Mouse (Mus musculus) neural tube, embryonic 15.5 days (tissue): Measurements from ENCODE around the gene Lama2. TPM values are rescaled to one million over a fixed set of nuclear protein-coding genes. Genes with fewer than 3 reads are reported as not detected.

Experiments
- ATAC-seq: fragments of 200-750 bp; cut with Nextera tagmentation; 2 replicates; pipeline ENCODE4 v1.8.0; 2017; ENCODE audit warnings: mild to moderate bottlenecking, moderate TSS enrichment, moderate library complexity; ENCODE audit not compliant: low FRiP score
- H3K27ac ChIP-seq: fragments of 300-500 bp; sonication (generic); replicated peaks from 2 replicates; pipeline ENCODE4 v1.5.1; 2015; ENCODE audit warnings: mild to moderate bottlenecking, inconsistent platforms
- H3K27me3 ChIP-seq: fragments of 300-500 bp; sonication (generic); replicated peaks from 2 replicates; pipeline ENCODE4 v1.6.1; 2015; ENCODE audit warnings: inconsistent platforms
- H3K36me3 ChIP-seq: fragments of 300-500 bp; sonication (generic); 2 replicates; pipeline ENCODE4 v1.6.1; 2015; ENCODE audit warnings: inconsistent platforms
- H3K4me1 ChIP-seq: fragments of 300-500 bp; sonication (generic); 2 replicates; pipeline ENCODE4 v1.6.1; 2015; ENCODE audit warnings: inconsistent platforms
- H3K4me2 ChIP-seq: fragments of 300-500 bp; sonication (generic); 2 replicates; pipeline ENCODE4 v1.6.1; 2015; ENCODE audit warnings: inconsistent platforms, mild to moderate bottlenecking, moderate library complexity
- H3K4me3 ChIP-seq: fragments of 300-500 bp; sonication (generic); replicated peaks from 2 replicates; pipeline ENCODE4 v1.5.1; 2015; ENCODE audit warnings: mild to moderate bottlenecking, inconsistent platforms
- H3K9ac ChIP-seq: fragments of 300-500 bp; sonication (generic); replicated peaks from 2 replicates; pipeline ENCODE4 v1.6.1; 2015; ENCODE audit warnings: mild to moderate bottlenecking, inconsistent platforms
- H3K9me3 ChIP-seq: fragments of 300-500 bp; sonication (generic); replicated peaks from 2 replicates; pipeline ENCODE4 v1.6.1; 2016; ENCODE audit warnings: inconsistent platforms
- WGBS: fragments of 180-500 bp; shearing (Covaris S2); methylation state at CpG from one replicate; pipeline ENCODE4 v1.1.7; 2015; ENCODE audit warnings: mixed read lengths; 5-methylcytosine and 5-hydroxymethylcytosine counted together
- polyA plus RNA-seq: library from polyadenylated mRNA; unstranded; fragments of >200 nt; fragmentation: Nextera tagmentation; extraction: Ambion mirVana; gene quantifications from 2 replicates; pipeline ENCODE4 v1.2.1, GENCODE M21; 2015

Lama2 gene
- polyA plus RNA-seq, 1 experiment from 2014 or later: 4.5 TPM

DNA sequence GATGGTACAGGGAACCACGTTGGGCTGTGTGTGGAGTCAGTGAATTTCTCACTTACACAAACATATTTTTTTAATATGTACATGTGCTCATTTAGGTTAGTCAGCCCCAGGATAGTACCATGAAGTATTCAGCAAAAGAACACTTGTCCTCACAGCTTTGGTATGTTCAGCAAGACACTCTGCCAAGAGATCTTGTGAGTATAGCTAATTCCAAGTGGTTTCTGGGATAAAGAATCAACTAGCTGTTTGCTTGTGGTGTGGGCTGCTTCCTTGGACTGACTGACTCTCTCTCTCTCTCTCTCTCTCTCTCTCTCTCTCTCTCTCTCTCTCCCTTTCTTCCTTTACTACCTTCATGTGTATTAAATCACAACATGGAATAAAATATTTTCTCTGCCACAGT is 241.3 kb downstream of the Lama2 start:
- Histone ChIP-seq H3K4me3 (no peak overlapping the region), H3K4me2 (no peak overlapping the region), H3K9ac (no peak overlapping the region), H3K27ac (no peak overlapping the region), H3K27me3 (no peaks in the 10 kb centered on the region), H3K4me1 (no peaks in the 10 kb centered on the region), H3K36me3 (no peaks in the 10 kb centered on the region), H3K9me3 (no peaks in the 10 kb centered on the region)
- ATAC-seq: no peak
- WGBS: 50% methylated on average over 1 of the region's 1 CpGs

DNA sequence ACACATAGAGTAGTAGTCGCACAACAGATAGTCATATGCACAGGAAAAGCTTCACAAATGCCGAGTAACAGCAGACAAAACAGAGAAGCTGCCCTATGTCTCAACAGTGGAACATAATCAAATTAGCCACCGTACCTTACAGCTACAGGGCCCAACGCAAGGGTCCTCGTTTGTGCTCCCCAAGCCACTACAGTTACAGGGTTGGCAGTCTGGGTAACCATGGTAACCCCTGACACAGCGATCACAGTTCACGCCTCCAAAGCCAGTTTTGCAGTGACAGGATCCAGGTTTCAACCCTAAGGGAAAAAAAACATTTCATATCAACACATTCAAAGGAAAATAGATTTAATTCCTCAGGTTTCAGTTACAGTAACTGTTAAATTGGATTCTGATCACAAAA is 275.3 kb downstream of the Lama2 start:
- H3K4me2 ChIP-seq: no peak overlapping the region
- ATAC-seq: no peak
- no peaks in the 10 kb centered on the region for H3K36me3 ChIP-seq
- H3K27me3 ChIP-seq: no peaks in the 10 kb centered on the region
- H3K4me3 ChIP-seq: no peak overlapping the region
- 0 out of 2 replicates have a peak, but pooled peaks cover 2% of the 10 kb centered on the region for H3K4me1 ChIP-seq
- no peaks in the 10 kb centered on the region for H3K9me3 ChIP-seq
- no peak overlapping the region for H3K27ac ChIP-seq
- H3K9ac ChIP-seq: no peak overlapping the region
- 37% methylated on average over 7 of the region's 7 CpGs for WGBS

DNA sequence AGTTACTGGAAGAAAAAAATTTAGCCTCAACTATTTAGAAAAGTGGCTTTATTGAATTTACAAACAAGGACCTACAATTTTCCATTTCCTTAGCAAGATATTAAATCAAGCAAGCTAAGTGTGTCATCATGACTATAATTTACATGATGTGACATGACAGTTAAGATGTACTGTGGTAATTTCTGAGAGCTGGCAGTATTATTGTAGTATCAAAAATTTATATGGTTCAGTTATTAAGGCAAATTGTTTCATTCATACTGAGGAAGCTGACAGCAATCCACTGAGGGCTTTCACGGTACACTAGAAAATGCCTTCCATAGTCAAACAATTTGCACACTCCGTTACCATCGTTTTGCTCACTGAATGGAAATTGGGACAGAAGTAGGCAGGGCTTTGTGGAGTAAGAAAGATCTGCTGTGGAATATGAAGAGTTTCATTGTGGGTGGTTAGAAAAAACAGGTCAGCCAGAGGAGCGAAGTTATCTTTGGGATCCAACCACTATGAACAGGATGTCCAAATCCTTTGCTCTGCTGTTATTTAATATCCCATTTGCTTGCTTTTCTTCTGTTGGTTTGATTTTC is 297.1 kb downstream of the Lama2 start:
- H3K4me2 ChIP-seq: no peak overlapping the region
- no peaks in the 10 kb centered on the region for H3K36me3 ChIP-seq
- no peak for ATAC-seq
- H3K4me1 ChIP-seq: no peaks in the 10 kb centered on the region
- H3K9me3 ChIP-seq: no peaks in the 10 kb centered on the region
- no peak overlapping the region for H3K27ac ChIP-seq
- WGBS: 39% methylated on average over 4 of the region's 4 CpGs
- H3K27me3 ChIP-seq: no peaks in the 10 kb centered on the region
- no peak overlapping the region for H3K4me3 ChIP-seq
- no peak overlapping the region for H3K9ac ChIP-seq

DNA sequence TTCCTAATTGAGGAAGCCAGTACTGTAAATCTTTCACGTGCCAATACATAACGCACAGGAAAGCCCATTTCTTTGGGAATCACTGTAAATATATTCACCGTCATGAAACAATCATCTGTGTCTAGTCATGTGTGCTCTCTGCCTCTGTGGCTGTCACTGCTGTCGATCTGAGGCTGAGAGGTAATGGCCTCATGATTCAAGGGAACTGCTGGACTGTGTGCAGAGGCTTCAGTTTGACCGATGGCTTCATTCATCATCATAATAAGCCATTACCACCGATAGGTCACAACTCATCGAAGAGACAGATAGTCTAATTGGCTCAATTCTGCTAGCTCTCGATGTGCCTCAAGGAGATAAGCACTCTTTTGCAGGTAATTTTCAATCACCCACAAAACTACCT is 312.1 kb downstream of the Lama2 start:
- ATAC-seq: 0 out of 2 replicates have a peak, but pooled peaks have one; percentile 41
- no peaks in the 10 kb centered on the region for H3K9me3 ChIP-seq
- WGBS: 67% methylated on average over 8 of the region's 8 CpGs

DNA sequence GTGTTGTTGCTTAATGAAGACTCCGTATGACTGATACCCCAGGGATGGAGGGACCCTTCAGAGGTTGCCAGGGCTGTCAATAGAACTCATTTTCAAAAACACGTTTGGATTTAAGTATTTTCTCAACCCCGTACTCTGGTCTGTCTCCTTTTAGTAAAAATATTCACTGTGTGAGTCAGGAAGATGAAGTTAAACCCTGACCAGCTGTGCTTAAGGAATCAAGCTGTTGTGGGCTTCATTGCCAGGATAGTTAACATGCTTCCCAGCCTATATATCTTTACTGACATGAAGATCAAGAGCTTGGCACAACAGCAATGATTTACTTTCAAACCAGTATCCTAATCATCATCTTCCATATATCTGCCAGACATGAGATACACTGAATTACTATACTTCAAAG is 314.3 kb downstream of the Lama2 start:
- 64% methylated on average over 3 of the region's 3 CpGs for WGBS
- Histone ChIP-seq H3K27me3 (no peaks in the 10 kb centered on the region), H3K9me3 (no peaks in the 10 kb centered on the region), H3K4me1 (no peaks in the 10 kb centered on the region), H3K27ac (no peak overlapping the region), H3K4me3 (no peak overlapping the region), H3K36me3 (no peaks in the 10 kb centered on the region), H3K4me2 (no peak overlapping the region), H3K9ac (no peak overlapping the region)
- ATAC-seq: no peak

More for the DNA sequence above, 312.1 kb downstream of the Lama2 start:
- no peak overlapping the region for H3K9ac ChIP-seq
- H3K4me1 ChIP-seq: no peaks in the 10 kb centered on the region
- no peaks in the 10 kb centered on the region for H3K27me3 ChIP-seq
- no peak overlapping the region for H3K27ac ChIP-seq
- H3K36me3 ChIP-seq: no peaks in the 10 kb centered on the region
- H3K4me2 ChIP-seq: no peak overlapping the region
- H3K4me3 ChIP-seq: no peak overlapping the region

DNA sequence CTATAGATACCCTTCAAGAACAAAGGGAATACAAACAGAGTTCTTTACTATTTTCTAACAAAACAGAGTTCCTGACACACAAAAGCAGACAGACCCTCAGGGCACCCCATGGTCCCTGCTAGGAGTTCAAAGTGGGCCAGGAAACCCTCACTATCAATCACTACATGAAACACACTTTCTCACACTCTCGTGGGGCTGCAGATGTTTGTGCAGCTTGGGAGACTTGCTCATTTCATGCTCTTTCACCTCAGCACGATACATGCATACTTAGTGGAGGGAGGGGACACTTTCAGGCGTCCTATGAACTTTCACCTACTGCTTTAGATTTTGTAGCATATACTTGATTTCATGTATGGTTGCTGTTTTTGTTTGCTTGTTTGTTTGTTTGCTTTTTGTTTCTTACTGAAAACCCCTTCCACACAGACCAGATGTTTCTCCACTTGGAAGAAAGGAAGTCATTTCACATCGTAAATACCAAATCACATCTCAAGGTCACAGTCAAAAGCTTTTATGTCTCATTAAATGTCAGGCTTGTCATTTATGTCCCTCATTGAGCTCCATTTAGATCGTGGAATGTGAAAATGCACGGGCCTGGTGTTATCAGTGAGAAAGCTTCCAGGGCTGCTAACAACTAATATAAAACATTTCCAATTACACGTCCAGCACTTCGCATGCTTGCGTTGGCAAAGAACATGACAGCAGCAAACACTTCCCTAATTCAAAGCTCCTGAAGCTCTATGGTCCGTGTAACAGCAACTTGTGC is 334.3 kb downstream of the Lama2 start:
- no peak; the same call in 1 of the 2 replicates for ATAC-seq
- WGBS: 25% methylated on average over 10 of the region's 10 CpGs
- no peaks in the 10 kb centered on the region for H3K36me3 ChIP-seq

DNA sequence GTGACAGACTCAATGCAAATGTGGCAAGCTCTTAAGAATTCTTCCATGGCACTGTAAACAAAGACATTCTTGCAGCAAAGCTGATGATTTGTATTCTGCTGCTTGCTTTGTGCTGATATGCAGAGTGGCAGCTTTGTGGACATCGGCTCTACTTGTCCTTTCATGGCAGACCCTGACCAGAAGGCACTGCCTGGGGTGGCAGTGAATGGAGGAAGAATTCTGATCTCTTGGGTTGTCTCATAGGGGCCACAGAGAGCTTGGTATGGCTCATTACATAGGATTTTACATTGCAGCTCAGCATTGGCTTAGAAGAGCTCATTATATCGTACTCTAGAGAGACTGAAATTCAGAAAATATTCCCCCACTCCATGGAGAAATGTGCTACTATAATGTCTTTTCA is 352.1 kb downstream of the Lama2 start:
- H3K4me1 ChIP-seq: no peaks in the 10 kb centered on the region
- no peaks in the 10 kb centered on the region for H3K27me3 ChIP-seq
- no peaks in the 10 kb centered on the region for H3K36me3 ChIP-seq
- no peak for ATAC-seq
- H3K4me3 ChIP-seq: no peak overlapping the region
- no peak overlapping the region for H3K4me2 ChIP-seq
- no peak overlapping the region for H3K9ac ChIP-seq
- H3K27ac ChIP-seq: no peak overlapping the region
- 61% methylated on average over 2 of the region's 2 CpGs for WGBS
- H3K9me3 ChIP-seq: no peaks in the 10 kb centered on the region

More for the DNA sequence above, 334.3 kb downstream of the Lama2 start:
- Histone ChIP-seq H3K9ac (no peak overlapping the region), H3K4me3 (no peak overlapping the region), H3K9me3 (no peaks in the 10 kb centered on the region), H3K27me3 (no peaks in the 10 kb centered on the region), H3K27ac (no peak overlapping the region), H3K4me2 (no peak overlapping the region), H3K4me1 (peaks cover 8% of the 10 kb centered on the region; the same call in 1 of the 2 replicates)

DNA sequence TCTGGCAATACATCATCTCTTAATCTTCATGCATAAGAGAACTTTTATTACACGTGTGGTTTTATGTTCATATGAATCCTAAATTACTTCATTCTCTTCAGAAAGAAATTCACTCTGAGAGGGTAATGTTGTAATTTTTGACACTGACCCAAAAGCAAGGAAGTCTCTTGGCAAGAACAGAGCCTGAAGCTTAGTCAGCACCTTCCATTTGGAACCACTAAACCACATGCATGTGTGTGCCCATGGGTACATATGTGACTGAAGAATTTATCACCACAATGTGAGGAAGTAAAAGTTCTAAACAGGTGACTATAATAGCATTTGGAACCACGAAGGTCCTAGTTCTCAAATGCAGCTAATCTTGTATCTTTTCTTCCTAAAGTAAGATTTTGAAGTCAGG is 353.7 kb downstream of the Lama2 start:
- H3K4me2 ChIP-seq: no peak overlapping the region
- 63% methylated on average over 2 of the region's 2 CpGs for WGBS
- H3K9ac ChIP-seq: no peak overlapping the region
- no peaks in the 10 kb centered on the region for H3K4me1 ChIP-seq
- H3K27me3 ChIP-seq: no peaks in the 10 kb centered on the region
- H3K9me3 ChIP-seq: no peaks in the 10 kb centered on the region
- H3K4me3 ChIP-seq: no peak overlapping the region
- no peaks in the 10 kb centered on the region for H3K36me3 ChIP-seq
- no peak for ATAC-seq
- H3K27ac ChIP-seq: no peak overlapping the region

DNA sequence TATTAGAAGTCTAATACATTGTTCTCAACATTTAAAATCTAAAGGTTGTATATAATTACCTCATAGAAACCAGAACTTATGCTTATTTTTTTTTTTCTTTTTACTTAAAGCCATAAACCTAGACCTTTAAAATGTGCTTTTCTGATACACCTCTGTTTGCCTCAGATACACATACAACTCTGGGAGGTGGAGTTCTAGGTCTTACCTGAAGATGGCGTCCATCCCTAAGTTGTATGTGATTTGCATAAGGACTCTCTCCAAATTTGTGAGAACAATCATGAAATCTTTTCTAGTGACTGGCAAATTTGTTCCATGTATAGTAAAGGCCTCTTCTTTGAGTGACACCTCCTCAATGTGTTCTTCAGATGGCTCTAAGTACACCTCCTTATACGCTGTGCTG is 354.8 kb downstream of the Lama2 start:
- Histone ChIP-seq H3K9ac (no peak overlapping the region), H3K27me3 (no peaks in the 10 kb centered on the region), H3K27ac (no peak overlapping the region), H3K4me3 (no peak overlapping the region), H3K4me1 (no peaks in the 10 kb centered on the region), H3K36me3 (no peaks in the 10 kb centered on the region), H3K4me2 (no peak overlapping the region), H3K9me3 (no peaks in the 10 kb centered on the region)
- ATAC-seq: no peak
- WGBS: 57% methylated on average over 2 of the region's 2 CpGs

DNA sequence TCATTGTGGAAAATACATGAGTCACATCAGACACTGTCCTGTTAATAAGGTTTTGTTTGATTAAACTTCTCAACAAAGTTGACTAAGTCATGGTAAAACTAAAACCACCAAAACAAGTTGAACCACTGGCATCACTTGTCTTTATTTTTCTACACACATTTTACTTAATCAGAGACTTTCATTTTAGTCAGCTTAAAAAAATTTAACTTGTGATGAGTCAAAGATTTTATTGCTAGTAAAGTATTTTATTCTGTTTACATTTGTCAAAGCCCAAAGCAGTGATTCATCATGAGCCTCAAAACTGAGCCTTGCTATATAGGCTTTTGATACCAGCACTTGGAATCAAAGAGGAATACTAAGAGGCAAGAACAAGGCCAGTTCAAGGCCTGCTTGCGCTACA is 369.8 kb downstream of the Lama2 start:
- Histone ChIP-seq H3K36me3 (no peaks in the 10 kb centered on the region), H3K4me2 (no peak overlapping the region), H3K27ac (no peak overlapping the region), H3K9me3 (no peaks in the 10 kb centered on the region), H3K27me3 (no peaks in the 10 kb centered on the region), H3K4me1 (no peaks in the 10 kb centered on the region), H3K4me3 (no peak overlapping the region), H3K9ac (no peak overlapping the region)
- 97% methylated on average over 1 of the region's 1 CpGs for WGBS
- ATAC-seq: no peak

DNA sequence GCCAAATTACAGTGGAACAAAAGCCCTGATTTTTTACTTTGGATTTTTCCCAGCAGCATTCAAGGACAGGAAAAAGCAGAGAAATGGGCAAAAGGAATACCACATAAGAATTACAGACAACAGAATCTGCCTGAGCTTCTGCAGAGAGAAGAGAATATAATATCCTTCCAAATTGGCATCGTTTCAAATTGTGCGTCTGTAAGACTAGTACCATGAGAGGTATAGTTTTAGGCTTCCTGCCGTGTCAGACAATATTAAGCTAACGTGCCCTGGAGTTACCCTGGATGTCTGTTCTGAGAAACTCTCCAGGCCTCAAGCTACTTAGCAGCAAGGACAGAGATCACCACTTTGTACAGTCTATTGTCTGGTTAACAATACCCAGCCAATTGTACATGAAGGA is 384.8 kb downstream of the Lama2 start:
- Histone ChIP-seq H3K9me3 (no peaks in the 10 kb centered on the region), H3K4me3 (no peak overlapping the region), H3K36me3 (no peaks in the 10 kb centered on the region), H3K27ac (no peak overlapping the region), H3K9ac (no peak overlapping the region), H3K4me1 (no peaks in the 10 kb centered on the region), H3K27me3 (no peaks in the 10 kb centered on the region), H3K4me2 (no peak overlapping the region)
- ATAC-seq: 0 out of 2 replicates have a peak, but pooled peaks have one; percentile 38
- 39% methylated on average over 4 of the region's 4 CpGs for WGBS

DNA sequence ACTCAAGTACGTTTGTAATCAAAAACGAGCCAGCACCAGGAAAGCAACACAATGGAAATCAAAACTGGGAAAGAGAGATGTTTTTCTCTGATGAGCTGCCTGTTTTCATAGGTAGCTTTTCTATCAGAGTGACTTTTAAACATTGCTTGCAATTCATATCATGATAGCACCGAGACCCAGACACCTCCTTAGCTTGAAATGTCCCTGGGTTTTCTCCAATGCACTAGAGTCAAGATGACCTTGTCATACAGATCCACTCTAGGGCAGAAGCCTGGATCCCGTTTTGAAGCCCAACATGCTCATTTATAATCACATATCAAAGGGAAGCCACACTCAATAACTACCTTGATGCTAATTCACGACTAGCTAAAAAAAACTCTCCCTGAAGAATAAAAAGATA is 386.0 kb downstream of the Lama2 start:
- no peak overlapping the region for H3K4me3 ChIP-seq
- no peak for ATAC-seq
- H3K9me3 ChIP-seq: no peaks in the 10 kb centered on the region
- no peaks in the 10 kb centered on the region for H3K27me3 ChIP-seq
- H3K27ac ChIP-seq: no peak overlapping the region
- no peak overlapping the region for H3K4me2 ChIP-seq
- H3K9ac ChIP-seq: no peak overlapping the region
- no peaks in the 10 kb centered on the region for H3K36me3 ChIP-seq
- WGBS: 85% methylated on average over 5 of the region's 5 CpGs
- no peaks in the 10 kb centered on the region for H3K4me1 ChIP-seq
